Mouse (Mus musculus) neural tube, embryonic 10.5 days (tissue): ENCODE measurements around the gene C1qtnf7.

ENCODE experiments used
- DNase-seq: peaks from one replicate; pipeline ENCODE4 v3.0.0-alpha.2; 2017; ENCODE audit warnings: low spot score; ENCODE audit errors: extremely low spot score

C1qtnf7 gene

GRCm38 (mm10) chr5:43539168-43539516, 23.8 kb downstream of the C1qtnf7 start:
- DNase-seq, result no peak

DNA sequence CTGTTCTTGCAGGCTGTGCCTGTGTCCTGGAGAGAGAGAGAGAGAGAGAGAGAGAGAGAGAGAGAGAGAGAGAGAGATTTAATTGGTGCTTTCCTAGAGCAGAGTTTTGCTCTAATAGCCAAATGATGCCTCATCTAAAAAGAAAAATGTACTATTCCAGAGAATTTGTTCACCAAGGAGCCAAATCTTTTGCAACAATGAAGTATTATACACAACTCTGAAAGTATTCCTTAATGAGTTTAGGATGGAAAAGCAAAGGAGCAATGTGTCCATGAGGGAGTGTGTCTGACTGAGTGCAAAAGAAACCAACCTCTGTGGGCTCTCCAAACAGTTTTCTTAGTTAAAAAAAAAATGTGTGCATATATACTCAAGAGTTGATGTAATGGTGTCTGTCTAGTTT, 24.5 kb downstream of the C1qtnf7 start:
- DNase-seq, result no peak

GRCm38 (mm10) chr5:43541492-43541891, 26.2 kb downstream of the C1qtnf7 start:
- DNase-seq, result no peak

DNA sequence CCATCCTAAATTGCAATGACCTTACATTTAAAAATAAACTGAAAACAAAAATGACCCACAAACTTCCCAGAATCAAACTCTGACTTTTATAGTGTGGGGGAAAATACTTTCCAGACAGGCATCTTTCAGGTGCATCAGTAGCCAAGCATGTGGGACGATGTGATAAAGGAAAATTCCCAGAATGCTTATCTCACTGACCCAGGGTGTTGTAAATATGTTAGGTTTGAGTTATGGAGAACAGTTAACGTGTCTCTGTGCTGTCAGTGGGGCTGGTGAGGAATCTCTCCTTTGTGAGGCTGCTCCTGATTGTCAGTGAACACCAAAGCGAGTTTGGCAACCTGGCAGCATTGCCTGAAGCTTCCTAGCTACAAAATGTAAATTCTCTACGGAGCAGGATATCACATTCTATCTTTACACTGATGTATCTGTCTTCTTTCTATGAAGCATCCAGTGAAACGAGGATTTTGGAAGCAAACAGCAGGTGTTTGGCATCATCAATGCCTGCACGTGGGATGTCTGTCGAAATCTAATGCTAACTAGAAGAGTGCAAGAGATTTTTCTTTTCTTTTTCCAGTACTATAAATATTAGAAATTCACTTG, 27.0 kb downstream of the C1qtnf7 start:
- no peak for DNase-seq

DNA sequence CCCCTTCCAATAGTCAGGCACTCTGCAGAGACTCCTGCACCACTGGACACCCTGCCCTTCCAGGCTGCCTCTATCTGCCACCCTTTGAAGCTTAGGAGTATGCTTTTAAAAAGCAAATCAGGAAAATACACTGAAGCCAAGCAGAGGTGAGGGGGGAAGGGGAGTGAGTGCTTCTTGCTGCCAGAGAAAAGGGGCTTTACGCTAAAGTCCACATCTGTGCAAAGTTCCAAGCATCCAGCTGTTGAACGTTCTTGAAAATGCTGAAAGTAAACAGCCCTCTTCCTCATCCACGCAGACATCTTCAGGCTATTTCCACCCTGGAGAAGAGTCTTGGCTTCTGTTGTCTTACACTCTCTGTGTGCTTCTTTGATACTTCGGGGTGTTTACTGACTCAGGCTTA, 34.6 kb downstream of the C1qtnf7 start:
- no peak for DNase-seq

GRCm38 (mm10) chr5:43550444-43550843, 35.1 kb downstream of the C1qtnf7 start:
- DNase-seq, result no peak

DNA sequence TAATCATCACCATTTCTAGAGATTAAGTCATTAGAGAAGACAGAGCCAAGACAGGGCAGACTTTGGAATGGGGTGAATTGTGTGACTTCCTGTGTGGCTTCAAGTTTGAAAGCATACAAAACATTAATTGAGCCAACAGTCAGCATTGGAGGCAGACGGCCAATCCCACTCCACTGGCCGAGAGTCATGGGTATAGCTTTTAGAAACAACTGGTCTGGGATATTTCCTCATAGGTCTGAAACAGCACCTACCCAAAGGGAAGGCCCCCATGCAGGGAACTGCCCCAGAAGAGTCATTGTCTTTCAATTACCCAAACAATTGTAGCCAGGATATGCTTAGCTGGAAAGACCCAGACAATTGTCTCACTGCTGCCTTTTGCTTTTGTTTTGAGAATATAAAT, 39.5 kb downstream of the C1qtnf7 start:
- DNase-seq, result no peak

DNA sequence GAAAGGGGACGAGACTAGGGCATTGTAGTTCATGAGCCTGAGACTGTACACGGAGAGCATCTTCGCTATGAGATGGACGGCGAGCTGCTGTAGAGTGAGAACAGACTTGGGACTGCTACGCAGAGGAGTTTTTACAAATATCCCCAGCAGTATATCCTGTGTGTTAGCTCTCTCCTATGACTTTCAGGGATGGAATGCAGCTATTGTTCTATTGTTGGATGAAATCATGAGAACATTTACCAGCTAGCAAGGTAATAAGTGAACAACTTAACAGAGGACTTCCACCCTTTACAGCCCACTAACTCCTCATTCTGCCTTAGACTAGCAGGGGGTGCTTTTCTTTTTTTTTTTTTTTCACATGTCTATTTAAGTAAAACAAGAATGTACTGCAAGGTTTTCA, 40.1 kb downstream of the C1qtnf7 start:
- no peak for DNase-seq

GRCm38 (mm10) chr5:43557436-43557835, 42.1 kb downstream of the C1qtnf7 start:
- no peak for DNase-seq

GRCm38 (mm10) chr5:43561639-43562252, 46.4 kb downstream of the C1qtnf7 start:
- no peak for DNase-seq

DNA sequence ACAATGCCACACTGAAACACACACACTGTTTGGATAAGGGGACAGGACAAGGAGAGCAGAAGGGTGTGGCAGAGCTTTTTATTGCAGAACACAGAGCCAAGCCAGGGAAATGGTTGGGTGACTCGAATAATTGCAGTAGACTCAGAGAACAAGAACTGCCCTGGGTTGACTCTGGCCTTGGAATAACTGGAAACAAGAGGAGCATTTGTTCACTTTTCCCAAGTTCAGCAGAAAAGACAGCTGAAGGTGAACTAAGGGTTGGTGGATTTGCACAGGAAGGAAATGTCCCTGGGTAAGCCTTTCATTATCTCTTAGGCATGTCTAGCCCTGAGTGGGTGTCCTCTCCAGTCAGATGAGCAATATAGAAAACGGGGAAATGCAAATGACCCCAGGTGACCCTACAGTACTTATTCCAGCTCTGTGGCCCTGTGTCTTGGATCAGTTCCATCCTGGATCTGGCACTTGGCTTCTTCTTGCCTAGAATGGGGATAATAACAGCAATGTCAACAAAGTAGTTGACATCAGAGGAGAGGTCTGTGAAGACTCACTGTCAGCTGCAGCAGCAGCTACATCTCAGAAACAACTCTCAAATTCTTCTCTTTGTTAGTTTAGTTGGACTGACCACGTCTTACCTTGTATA, 54.5 kb downstream of the C1qtnf7 start:
- DNase-seq, result no peak

- no peak for DNase-seq
Measured at GRCm38 (mm10) chr5:43582876-43583275, 67.5 kb downstream of the C1qtnf7 start.

DNA sequence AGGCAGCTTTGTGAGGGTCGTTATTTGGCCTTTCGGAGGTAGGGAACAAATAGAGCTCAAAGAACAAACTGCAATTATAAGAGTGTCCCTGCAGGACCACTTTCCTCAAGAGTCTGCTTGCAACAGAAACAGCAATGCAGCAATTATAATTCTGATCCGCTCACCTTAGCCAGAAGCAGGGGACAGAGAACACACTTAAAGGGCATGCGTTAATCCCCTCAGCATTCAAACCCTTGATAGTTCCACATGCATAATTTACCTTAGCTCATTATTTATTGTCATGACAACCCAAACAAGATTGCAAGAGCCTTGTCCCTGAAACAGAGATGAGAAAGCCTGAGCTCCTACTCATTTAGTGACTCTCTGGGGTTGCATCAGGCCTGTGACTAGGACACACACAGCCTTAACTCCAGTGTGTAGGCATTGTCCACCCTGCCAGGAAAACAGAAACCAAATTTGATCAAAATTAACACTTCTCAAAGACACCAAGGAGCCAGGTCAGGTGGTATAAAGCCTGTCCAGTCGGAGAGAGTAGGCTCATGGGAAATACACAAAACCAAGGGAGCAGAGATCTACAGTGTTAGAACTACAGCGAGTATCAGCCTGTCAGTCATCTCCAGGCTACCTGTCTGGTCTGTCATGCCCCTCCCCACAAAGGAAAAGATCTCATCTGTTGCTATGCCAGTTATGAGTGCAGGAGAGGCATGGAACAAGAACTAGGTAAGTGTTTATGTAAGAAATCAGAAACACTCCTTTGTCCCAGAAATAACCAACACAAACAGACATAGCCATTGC, 68.2 kb downstream of the C1qtnf7 start:
- no peak for DNase-seq

DNA sequence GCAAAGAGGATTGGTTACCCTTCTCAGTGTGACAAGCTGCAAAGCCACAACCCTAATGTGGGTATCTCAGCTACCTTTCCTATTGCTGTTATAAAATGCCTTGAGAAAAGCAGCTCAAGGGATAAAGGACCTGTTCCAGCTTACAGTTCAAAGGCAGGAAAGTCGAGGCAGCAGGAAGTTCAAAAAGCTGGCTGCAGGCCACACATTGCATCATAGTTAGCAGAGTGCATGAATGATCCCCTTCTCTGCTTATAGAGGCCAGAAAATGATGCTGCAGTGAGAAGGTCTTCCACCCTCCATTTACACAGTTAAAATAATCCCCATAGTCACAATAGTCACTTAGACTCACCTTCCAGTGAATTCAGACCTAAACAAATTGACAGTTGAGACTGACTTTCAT, 69.1 kb downstream of the C1qtnf7 start:
- no peak for DNase-seq

GRCm38 (mm10) chr5:43585406-43586245, 70.3 kb downstream of the C1qtnf7 start:
- DNase-seq, result no peak

GRCm38 (mm10) chr5:43588791-43589439, 73.6 kb downstream of the C1qtnf7 start:
- no peak for DNase-seq

DNA sequence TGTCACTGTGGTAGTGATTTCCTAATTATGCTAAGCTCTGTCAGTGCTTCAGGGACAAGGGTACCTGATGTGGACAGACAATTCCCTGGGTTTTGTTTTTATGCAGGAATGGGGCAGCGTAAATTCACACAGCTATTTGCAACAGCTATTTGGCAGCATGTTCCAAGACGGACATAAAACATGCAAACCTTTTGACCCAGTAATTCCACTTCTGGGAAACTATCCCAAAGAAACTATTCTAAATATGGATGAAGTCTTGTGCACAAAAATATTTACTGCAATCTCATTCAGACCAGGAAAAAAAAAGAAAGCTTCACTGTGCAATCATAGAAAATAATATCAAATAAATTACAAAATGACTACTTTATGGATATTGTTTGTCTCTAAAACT, 74.1 kb downstream of the C1qtnf7 start:
- no peak for DNase-seq

GRCm38 (mm10) chr5:43590311-43590731, 75.0 kb downstream of the C1qtnf7 start:
- no peak for DNase-seq

DNA sequence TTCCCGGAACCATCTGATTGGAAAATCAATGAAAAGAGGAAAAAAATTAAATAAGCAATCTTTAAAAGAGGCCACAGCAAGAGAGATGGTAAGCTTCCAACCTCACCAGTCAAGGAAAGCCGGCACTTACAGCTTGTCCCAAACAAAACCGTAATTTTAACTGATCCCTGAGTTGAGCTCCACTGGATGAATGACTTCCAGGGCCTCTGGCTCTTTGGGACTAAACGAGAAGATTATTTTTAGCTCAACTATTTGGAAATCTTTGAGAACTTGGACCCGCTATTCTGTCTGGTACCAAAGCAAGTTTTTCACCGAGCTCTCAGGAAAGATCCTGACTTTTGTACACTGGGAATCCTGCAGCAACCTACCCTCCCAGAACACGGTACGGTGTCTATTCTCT, 86.3 kb downstream of the C1qtnf7 start:
- DNase-seq, result no peak

GRCm38 (mm10) chr5:43602518-43602917, 87.2 kb downstream of the C1qtnf7 start:
- DNase-seq, result no peak

- no peak for DNase-seq
Measured at GRCm38 (mm10) chr5:43603559-43603958, 88.2 kb downstream of the C1qtnf7 start.
